Mouse (Mus musculus) thymus, postnatal 0 days (tissue): Measurements from ENCODE around the gene Atg101. TPM values are rescaled to one million over a fixed set of nuclear protein-coding genes. Genes with fewer than 3 reads are reported as not detected.

ENCODE experiments used
- DNase-seq: peaks from one replicate; pipeline ENCODE4 v3.0.0-alpha.2; 2015; ENCODE audit warnings: low spot score
- polyA plus RNA-seq: library from polyadenylated mRNA; unstranded; fragments of >200 nt; fragmentation: Nextera tagmentation; extraction: Ambion mirVana; gene quantifications from 2 replicates; pipeline ENCODE4 v1.2.1, GENCODE M21; 2015

Atg101 gene
- polyA plus RNA-seq, 1 experiment from 2014 or later: 95.1 TPM

DNA sequence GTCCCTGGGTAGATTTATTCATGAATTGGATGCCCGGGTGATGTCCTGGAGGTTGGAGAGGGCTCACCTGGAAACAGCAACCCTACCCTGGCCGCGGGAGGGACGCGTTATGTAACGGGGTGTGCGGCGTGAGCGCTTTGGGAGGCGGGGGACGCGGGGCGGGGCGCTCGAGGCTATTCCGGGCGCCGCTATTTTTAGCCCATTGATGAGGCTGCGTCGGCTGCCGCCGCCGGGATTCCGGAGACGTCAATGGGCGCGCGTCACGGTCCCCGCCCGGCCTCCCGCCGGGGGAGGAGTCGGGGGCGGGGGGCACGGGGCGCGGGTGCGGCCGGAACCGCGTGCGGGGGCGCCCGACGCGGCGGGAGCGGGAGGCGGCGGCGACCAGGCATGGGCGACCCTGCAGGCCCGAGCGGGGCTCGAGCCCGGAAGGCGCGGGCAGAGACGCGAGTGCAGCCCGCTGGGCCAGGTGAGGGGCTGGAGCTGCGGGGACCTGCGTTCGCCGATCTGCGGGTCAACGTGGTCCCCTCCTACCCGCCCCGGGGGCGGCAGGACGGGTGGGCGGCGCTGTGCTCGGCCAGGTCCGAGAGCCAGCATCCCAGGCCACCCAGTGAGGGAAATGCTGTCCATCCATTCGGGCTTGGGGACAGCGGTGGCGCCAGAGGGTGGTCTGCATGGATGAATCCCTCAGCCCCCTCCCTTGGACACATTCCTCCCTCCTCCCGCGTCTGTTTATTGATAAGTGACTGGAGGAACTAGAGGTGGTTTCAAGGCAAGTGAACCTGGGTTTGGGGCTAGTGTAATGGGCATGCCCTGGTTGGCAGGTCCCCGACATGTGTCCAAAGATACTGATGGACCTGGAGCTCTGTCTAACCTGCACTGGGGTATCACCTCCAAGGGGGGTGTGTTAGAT is 29.9 kb upstream of the Atg101 start, which contains the start of gene Nr4a1:
Nr4a1 (plus strand) TSS at position 384 of the 910 bp plus-strand sequence.
- DNase-seq: peak; percentile 82

DNA sequence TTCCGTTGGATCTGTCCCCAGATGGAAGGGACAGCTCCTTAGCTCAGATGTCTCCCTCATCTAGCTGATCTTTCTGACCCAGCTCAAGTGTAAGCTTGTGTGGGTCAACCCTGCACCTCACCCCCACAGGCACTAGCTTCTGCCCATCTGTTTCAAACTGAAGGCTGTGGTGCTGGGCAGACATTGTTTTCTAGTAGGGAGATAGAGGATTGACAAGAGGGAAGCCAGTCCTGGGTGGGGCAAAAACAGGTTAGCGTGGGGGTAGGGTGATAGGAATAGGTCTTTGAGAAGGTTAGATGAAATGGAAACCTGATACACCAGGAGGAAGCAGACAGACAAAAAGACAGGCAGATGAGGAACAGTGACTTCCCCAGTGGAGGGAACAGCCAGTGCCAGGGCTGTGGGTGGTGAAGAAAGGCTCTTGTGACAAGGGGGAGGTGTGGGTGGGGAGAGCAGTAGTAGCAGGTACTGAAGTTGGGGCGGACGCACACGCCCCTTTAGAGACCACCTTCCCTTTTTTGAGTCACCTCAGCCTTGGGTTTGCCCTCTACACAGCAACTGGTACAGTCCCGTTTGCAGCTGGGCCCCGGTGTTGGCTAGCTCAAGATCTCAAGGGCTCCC is 28.1 kb upstream of the Atg101 start:
- no peak for DNase-seq

DNA sequence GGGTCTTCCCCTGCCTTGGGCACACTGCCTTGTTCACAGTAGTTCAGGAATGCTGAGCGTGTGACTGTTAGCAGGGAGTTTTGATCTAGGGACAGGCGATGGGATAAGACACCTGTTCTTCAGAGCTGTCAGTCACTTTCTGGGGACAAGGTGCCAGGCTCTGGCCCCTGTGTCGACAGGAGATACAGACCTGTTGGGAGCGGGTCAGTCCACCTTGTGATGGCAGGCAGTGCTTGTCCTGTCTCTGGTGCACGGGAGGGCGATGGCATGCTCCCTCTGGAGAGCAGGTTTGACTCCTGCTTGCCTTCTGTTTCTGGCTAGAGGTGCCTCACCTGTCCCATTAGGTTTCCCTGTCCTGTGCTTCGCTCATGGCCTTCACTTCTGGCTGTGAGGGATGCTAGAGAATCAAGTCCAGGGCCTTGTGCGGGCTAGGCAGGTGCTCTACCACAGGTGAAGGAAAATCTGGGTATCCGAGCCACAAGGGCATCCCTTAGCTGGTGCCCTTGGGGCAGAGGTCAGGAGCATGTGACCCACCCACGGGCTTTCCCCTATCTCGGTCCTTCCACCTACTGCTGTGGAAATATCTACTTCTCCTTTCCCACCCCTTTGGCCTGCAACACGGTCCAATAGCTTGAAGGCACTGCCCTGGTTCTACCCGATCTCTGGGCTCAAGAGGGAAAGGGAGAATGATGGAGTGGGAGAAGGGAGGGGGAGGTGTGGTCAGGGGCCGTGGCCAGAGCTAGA is 27.4 kb upstream of the Atg101 start:
- DNase-seq: no peak

DNA sequence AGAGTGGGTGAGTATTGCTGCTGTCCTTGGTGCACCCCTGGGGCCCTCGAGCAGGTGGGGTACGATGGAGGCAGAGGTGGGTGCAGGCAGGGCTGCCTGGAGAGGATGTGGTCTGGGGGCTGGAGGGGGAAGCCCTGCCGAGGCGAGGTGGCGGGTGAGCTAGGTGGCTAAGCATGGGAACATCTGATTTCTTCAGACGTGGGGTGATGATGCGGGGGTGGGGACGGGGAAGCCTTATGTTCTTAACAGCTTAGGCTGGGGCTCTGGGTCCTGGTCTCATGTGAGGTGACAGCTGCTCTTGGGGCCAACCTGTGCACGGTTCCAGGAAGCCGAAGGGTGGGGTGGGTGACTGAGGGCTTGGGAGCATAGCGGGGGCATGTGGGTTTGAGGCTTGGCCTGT is 25.7 kb upstream of the Atg101 start:
- peak; percentile 94 for DNase-seq

DNA sequence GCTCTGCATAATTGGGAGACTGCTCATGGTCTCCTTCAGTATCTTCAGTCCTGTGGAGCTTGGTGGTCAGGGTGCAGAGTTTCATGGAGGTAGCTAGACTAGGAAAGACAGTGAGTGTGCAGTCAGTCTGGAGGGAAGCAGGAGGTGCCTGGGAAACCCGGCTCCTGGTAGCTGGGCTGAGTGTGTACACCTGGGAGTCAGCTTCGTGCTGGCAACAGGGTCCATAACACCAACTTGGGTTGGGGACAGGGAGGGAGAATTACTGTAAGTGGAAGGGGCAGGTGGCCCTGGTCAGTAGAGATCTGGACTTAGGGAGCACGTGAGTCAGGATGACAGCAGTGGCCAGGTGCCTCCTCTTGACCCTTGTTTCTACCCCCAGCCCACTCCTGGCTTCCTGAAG is 24.1 kb upstream of the Atg101 start:
- DNase-seq: no peak

DNA sequence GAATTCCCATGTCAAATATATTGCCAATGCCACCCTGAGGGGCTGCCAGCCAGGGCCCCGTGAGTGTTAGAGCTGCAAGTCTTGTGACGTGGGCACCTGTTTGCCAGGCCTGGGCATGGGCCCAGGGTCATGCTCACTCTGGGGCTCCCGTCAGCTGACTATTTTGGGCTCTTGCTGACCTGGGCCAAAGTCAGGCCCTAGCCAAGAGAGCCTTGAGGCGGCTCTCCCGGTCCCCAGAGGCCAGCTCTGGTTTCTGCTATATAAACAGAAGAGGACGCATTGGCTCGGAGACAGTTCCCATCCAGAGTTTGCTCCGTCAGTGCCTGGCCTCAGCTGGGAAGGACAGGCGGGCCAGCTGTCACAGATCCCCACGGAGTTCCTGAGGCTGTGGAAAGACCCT is 23.7 kb upstream of the Atg101 start:
- DNase-seq: no peak

DNA sequence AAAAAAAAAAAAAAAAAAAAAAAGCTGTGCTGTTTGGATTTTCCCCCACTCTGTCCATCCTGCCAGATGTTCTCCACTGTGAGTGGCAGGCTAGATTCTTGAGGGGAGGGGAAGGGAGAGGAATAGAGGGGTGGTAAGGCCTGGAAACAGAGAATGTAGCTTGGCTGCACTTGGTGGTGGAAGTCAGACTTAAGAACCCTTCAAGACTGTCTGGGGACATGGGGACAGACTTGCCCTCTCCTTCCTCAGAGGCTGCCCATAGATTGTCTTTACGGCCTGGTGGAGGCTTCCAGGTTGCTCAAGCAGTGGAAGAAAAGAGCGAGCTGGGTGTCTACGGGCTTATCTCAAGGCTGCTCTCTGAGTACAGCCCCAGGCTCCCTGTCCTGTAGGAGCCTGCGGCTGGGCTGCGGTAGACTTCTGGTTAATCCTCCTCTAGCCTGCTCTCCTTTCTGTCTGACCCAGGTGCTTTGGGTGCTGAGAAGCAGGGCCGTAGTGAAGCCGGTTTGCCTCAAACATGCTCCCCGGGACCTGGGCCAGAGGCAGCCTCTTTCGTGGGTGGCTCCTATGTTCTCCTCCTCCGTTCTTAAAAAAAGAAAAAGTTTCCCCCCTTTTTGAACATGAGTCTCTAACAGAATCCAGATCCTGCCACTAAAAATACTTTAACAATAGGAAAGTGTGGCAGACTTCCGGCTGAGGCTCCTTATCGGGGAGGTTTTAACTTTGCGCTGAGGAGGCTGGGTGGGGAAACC is 23.0 kb upstream of the Atg101 start:
- DNase-seq: peak; percentile 34

DNA sequence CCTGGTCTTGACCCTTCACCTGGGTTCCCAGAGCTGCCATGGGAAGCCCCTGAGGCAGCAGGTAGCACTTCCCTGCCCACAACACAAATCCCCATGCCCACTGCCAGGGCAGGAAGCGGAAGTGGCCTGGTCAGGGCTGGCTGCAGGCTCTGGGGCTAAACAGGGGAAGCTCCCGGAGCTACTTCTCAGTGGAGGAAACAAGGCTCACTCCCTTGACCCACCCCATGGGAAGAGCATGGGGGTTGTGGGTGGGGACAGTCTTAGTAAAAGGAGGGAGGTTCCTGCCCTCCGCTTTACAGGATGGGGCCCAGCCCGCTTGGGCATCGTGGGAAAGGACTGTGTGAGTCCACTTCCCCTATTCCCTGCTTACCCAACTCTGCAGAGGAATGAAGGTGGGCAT is 21.6 kb upstream of the Atg101 start:
- DNase-seq: no peak

DNA sequence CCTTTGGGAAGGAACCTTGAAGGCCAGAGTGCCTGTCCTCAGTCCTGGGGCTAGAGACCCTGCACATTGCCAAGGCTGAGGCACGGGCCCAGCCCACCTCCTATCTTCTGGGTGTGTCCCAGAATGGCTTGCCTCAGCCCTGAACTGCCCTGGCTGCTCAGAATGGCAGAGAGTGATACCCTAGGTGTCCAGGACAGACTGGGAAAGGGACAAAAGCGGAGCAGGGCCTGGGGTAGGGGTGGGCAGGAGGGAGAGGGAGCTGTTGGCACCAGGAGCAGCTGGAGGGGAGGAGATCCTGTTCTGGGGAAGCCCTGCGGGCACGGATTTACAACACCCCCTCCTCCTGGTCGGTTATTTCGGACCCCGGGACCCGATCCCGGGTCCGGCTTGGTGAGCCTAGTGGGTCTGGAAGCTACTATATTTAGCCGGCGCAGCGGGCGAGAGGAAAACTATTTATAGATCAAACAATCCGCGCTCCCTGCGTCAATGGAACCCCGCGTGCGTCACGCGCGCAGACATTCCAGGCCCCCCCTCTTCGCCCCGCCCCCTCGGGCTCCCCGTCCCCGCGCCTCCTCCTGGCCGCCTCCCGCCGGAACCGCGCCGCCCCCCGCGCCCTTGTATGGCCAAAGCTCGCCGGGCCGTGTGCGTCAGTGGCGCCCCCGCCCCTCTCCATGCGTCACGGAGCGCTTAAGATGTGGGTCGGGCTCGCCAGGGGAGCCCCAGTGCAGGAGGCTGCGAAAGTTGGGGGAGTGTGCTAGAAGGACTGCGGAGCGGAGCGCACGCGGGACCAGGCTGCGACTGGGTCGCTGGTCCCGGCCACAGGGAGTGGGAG is 17.7 kb upstream of the Atg101 start:
- DNase-seq: peak; percentile 91

DNA sequence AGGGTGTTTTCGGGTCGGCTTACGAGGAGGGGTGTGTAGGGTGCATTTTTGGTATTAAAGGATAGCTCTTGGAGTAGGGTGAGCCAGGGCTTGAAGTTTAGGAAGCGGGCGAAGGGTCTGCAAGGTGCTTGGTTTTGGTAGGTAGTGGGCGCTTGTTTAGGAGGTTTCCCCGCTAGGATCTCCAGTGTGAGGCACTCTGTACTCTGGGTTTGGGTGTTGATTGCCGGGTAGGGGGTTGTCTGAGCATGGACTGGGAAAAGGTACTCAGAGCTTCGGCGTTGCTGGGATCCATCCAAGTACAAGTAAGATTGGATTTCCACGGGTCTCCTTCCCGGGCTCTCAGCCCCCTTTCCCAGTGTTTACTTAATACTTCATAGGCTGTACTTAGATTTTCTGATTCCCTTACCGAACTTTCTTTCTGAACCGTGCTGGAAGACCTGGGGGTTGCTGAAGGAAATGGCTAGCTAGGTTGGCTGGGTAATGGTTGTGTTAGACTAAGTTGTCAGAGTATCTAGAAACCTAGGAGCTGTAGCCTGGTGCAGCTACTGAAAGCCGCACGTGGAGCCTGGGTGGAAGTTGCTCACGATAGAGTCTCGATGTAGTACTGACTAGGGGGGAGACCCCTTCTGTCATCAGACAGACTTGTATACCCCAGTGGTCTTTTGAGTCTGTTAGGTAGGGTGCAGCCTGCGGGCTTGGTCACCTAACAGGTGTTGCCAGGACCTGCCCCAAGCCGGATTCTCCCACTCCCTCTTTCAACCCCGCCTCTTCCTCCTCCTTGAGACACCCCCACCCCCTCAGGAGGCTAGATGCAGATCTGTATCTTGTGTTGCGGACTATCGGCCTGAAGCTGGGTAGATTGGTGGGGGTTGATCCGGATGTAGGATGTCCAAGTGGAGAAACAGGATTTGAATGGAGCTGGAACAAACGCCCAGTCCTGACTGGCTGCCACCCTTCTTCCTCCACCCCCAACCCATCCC is 16.7 kb upstream of the Atg101 start:
- DNase-seq: peak; percentile 41

DNA sequence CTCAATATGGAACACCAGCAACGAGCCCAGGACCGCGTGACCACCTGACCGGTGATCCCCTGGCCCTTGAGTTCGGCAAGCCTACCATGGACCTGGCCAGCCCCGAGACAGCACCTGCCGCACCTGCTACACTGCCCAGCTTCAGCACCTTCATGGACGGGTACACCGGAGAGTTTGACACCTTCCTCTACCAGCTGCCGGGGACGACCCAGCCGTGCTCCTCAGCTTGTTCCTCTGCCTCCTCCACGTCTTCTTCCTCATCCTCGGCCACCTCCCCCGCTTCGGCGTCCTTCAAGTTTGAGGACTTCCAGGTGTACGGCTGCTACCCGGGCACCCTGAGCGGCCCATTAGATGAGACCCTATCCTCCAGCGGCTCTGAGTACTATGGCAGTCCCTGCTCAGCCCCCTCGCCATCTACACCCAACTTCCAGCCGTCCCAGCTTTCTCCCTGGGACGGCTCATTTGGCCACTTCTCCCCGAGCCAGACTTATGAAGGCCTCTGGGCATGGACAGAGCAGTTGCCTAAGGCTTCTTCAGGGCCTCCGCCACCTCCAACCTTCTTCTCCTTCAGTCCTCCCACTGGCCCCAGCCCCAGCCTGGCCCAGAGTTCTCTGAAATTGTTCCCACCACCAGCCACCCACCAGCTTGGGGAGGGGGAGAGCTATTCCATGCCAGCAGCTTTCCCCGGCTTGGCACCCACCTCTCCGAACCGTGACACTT is 13.8 kb upstream of the Atg101 start:
- no peak for DNase-seq

DNA sequence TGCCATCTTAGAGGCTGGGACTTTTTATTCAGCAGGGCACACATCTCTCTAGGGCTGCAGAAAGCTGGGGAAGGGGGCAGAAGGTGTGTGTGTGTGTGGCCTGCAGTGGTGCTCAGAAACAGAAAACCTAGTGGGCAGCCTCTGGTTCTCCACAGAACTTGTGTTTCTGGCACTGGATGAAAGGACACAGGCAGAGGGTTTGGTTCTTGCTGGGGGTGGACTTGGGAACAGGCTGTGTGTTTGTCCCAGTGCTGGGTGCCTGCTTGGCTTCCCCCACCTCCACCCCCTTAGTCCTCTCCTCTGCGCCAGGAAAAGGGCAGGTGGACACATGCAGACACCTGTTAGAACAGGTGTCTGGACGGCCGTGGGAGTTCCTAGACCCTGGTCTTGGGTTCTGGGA is 13.0 kb upstream of the Atg101 start:
- no peak for DNase-seq

DNA sequence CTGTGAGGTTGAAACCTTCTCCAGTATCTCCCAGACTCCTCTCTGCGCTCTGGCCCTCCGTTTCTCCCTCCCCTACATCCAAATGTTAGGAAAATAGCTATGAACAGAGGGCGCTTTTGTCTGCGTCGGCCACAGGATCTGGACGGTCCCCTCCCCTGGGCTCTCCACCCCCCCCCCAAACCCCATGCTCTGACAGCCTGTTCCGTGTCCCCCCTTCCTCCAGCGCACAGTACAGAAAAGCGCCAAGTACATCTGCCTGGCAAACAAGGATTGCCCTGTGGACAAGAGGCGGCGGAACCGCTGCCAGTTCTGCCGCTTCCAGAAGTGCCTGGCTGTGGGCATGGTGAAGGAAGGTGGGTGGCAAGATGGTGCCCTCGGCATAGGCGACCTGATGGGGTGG is 12.6 kb upstream of the Atg101 start:
- DNase-seq: no peak

DNA sequence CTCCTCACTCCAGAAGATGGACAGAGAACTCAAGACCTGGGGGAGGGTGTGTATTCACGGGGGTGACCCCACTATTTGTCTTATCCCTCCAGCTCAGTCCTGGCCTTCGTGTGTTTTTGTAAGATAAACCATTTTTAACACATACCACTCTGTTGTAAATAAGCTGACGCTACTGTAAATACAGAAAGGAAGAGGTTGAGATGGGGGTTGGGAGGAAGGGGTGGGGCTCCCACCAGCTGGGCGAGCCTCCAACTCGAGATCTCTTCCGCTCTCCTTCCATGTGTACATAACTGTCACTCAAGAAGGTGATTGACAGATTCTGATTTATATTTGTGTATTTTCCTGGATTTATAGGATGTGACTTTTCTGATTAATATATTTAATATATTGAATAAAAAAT is 9.7 kb upstream of the Atg101 start:
- DNase-seq: no peak

DNA sequence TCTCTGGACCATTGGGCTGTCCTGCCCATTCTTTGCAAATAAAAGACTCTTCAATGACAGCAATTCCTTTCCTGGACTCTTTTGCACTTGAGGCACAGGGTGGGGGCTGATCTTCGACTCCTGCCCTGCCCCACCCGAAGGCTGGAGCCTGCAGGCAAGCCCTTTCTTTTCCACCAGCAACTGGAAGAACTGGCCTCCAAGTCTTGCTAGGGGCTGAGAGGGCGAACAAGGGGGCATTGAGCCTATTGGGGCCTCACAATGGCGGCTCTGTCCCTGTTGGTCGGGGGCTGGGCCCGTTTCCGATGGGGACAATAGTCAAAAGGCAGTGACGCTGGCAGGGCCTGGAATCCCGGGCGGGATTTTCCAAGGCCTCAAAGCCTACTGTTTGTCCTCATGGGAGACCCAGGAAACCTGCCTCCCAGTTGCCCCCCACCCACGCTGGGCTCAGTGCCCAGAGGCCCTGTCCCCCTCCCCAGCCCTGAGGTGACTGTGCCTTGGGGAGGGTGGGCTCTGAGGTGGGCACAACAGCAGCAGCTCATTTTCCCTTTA is 6.6 kb upstream of the Atg101 start:
- DNase-seq: no peak

DNA sequence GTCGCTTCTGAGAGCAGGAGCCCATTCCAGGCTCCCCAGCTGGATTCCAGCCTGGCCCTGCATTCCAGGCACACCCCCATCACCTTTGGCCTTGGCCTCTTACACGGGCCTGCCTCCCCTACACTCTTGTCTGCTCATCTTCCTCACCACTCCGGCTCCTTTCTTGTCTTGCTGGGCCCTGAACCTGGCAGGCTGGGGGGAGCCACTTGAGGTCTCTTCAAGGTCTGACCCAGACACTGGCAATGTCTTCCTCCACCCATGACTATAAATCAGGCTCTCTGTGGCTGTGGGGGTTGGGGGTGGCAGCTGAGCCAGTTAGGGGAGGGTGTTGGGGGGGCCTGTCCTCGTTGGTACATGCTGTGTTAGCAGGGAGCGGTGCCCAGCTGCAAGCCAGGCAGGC is 5.5 kb upstream of the Atg101 start:
- DNase-seq: no peak

DNA sequence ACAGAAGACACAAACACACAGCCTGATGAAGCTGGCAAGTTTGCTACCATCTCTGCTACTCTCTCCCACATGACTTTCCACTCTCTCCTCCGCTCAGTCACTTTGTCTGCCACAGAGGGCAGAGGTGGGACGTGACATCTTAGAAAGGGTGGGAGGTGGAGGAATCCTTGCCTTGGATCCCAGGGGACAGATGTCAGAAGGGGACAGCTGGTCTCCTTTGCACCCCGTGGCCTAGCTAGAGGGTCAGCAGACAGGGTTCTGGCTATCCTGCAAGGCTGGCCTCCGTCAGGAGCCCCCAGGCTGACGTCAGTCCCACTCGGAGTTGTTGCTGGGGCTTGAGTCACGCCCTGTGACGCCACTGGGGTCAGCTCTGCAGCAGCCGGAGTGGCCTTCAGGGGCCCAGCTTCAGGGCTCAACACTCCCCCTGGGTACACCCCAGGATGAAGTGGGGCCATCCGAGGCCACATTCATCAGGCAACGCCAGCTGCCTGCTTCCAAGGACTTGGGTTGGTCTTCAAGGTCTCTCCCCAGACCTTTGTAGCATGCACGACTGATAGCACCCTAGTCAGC is 4.6 kb upstream of the Atg101 start:
- no peak for DNase-seq

DNA sequence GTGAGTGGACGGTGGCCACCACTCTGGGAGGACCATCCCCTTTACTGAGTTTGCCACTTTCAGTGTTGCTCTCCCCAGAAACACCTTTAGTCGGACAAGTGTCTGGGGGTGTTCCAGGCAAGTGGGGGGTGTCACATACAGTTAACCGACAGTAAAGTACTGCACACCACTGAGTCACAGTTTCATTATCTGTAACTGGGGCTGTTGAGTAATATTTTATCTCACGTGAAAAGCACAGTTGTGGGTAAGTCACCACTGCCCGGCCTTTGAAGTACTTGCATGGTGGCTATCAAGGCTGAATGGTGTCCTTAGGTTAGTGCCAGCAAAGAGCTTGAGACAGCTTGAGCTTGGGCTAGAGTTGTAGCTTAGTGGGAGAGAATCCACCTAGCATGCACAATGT is 1.6 kb upstream of the Atg101 start:
- no peak for DNase-seq
